Mouse (Mus musculus) lung, postnatal 10 days (tissue): Measurements from ENCODE around the gene Ndufa3.
A peak's percentile ranks its signal among the peaks of the same experiment; 100 is the strongest.

Experiments used
- DNase-seq: peaks from one replicate; pipeline ENCODE4 v3.0.0; 2021

The Ndufa3 gene

DNA sequence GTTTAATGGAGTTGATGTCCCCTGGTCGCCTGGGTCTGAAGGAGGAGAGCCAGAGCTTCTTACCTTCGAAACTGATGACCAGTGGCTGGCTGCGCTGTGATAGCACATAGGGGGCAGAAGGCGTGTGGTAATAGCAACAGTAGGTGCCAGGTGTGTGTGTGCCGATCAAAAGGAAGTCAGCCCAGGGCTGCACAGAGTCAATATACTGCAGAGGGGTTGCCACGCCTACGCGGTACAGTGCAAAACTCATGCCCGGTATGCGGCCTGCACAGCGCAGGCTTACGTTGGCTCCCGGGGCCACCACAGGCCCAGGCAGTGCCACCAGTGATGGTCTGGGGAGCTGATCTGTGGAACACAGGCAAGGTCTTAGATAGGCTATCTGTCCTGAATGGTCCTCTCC is 6.2 kb upstream of the Ndufa3 start:
- DNase-seq: no peak

GRCm38 (mm10) chr7:3614021-3614420 is 3.2 kb upstream of the Ndufa3 start:
- DNase-seq: no peak

- DNase-seq: no peak
These were observed 1.1 kb upstream of the Ndufa3 start, which contains the start of gene Oscar for GRCm38 (mm10) chr7:3616057-3616388. Gene Oscar (minus strand): TSS chr7:3616157.

DNA sequence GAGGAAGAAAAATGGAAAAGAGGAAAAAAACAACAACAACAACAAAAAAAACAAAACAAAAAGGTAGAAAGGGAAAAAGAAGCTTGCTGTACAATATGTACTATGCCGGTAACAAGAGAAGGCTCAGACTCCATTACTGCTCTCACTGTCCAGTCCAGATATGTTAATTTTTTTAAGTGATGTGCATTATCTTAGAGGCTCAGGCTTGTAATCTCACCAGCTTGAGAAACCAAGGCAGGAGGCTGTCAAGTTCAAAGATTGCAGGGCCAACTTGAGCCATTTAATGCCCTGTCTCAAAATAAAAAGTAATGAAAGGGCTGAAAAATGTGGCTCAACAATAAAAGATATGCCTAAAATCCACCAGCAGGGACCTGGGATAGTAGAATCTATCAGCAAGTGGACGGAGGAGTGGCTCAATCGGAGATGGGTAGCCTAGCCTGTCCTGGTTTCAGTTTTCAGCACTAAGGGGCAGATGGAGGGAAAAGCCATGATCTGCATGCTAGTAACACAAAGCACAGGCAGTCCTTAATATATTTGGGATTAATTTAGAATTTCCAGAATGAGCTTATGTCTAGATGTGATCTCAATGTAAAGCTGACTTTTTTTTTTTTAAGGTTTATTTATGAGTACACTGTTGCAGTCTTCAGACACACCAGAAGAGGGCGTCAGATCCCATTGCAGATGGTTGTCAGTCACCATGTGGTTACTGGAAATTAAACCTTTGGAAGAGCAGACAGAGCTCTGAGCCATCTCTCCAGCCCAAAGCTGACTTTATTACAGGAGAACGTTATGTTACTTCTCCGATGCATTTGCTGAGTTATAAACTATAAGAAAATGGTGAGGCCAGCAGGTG is 558 bp upstream of the Ndufa3 start:
- DNase-seq: no peak

- DNase-seq: no peak
These were observed 11.9 kb downstream of the Ndufa3 start for GRCm38 (mm10) chr7:3629030-3629429.

GRCm38 (mm10) chr7:3629543-3630477 is 12.6 kb downstream of the Ndufa3 start, which contains the start of the genes Tfpt and Prpf31:
Gene Tfpt (minus strand): TSS chr7:3629929.
Gene Prpf31 (plus strand): TSS chr7:3629985.
- DNase-seq: peak; percentile 95

DNA sequence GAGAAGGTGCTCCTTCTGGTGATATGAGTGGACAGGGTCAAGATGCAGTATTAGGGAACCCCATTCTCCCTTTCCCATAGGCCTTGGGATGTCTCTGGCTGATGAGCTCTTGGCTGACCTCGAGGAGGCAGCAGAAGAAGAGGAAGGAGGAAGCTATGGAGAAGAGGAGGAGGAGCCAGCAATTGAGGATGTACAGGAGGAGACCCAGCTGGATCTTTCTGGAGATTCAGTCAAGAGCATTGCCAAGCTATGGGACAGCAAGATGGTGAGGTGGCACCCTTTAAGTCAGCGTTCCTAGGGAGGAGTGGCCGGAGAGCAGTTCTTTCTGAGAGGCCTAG is 13.3 kb downstream of the Ndufa3 start:
- no peak for DNase-seq

GRCm38 (mm10) chr7:3643412-3643811 is 26.2 kb downstream of the Ndufa3 start:
- no peak for DNase-seq

DNA sequence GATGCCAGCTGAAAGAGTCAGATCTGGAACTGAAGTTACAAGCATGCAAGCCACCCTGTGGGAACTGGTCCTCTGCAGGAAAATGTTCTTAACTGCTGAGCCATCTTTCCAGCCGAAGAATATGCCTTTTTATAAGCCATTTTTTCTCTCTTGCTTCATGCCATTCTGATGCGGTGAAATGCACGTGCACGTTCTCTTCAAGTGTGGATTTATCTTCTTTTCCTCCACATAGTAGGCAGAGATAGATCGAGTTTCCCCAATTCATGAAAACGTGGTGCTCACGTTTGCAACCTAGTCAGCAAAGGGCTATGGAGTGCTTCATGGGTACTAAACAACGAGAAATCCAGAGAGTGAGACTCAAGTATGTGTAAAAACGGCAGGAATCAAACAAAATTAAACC is 26.7 kb downstream of the Ndufa3 start:
- no peak for DNase-seq

DNA sequence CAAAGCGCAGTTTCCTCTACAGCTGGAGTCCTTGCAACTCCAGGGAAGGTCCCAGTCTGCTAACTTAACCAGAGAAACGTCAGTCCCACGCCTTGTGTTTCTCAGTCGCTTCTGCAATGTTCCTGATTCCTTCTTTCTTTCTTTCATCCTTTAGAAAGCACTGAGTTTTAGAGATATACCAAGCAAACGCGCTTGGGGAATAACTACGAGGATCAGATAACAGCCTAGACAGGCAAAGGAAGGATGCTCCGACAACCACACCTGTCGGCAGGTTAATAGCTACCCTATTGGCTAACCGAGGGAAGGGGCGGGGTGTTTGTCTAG is 27.1 kb downstream of the Ndufa3 start:
- DNase-seq: no peak

DNA sequence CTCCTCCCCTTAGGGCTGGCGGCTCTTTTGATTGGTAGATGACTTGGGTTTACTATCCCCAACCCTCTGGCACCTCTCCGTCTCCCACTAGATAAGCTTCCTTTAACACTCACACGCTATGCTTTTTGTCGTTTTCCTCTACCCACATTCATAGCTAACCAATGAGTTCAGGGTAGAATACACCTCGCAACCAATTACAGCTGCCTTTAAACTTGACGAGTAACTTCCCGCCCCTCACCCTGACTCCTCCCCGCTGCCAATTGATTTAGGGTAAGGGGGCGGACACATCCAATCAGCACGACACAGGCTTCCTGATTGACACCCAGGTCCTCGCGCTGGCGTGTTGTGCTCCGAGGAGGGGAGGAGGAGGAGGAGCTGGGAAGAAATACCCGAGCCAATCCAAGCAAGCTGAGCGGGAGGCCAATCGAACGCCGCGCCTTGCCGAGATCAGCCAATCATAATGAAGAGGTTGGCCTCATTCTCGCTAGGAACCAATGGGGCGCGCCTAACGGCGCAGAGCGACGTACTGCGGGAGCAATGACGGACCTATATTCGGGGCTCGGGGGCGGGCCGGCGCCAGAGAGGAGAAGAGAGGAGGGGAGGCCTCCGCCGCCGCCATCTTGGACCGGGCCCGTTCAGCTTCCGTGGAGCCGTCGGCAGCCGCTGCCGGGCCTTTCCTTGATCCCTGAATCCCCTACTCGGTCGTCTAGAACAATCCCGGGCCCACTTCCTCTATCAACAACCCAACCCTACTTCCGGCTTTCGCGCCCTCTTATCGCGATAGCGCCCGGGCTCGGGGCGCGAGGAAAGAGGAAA is 27.7 kb downstream of the Ndufa3 start, which contains the start of gene Cnot3:
Gene Cnot3 (plus strand): TSS at position 597 of the 816 bp plus-strand sequence.
- DNase-seq: peak; percentile 99

DNA sequence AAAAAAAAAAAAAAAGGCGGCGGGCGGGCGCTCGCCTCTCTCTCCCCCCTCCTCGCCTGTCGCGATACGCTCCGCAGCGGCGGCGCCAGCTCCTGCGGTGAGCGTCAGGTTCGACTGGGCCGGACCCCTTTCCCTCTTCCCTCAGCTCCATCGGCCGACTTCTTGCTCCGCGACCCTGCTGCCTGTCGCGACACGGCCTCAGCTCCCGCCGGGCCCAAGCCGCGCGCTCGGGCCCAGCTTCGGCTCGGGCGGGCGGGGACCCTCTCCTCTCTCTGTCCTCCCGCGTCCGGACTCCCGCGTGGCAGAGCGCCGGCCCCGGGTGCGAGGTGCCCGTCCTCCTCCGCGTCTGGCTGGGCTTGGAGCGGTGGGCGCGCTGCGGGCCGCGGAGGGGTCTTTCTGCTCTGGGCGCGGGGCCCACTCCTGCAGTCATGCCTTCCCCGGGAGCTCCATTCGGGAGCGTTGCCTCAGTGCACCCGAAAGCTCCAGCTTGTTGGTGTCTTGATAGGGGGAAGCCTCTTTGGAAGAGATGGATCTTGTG is 28.4 kb downstream of the Ndufa3 start:
- DNase-seq: no peak

- no peak for DNase-seq
These were observed 29.0 kb downstream of the Ndufa3 start for GRCm38 (mm10) chr7:3646188-3646587.

GRCm38 (mm10) chr7:3646641-3647040 is 29.5 kb downstream of the Ndufa3 start:
- DNase-seq: no peak

- no peak for DNase-seq
These were observed 39.8 kb downstream of the Ndufa3 start for GRCm38 (mm10) chr7:3656966-3657365.

DNA sequence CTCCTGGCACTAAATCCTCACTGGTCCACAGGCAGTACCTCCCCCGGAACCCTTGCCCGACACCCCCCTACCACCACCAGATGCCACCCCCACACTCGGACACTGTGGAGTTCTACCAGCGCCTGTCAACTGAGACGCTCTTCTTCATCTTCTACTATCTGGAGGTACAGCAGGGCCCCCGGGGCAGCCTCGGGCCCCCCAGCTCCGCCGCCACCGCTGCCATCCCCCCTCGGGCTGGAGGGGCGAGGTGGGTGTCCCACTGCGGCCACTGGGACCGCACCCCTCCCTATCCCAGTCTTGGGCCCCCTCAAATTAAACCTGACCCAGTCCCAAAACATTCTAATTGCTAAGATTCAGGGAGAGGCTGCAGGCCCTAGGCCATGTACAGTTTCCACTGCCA is 41.4 kb downstream of the Ndufa3 start:
- DNase-seq: no peak

DNA sequence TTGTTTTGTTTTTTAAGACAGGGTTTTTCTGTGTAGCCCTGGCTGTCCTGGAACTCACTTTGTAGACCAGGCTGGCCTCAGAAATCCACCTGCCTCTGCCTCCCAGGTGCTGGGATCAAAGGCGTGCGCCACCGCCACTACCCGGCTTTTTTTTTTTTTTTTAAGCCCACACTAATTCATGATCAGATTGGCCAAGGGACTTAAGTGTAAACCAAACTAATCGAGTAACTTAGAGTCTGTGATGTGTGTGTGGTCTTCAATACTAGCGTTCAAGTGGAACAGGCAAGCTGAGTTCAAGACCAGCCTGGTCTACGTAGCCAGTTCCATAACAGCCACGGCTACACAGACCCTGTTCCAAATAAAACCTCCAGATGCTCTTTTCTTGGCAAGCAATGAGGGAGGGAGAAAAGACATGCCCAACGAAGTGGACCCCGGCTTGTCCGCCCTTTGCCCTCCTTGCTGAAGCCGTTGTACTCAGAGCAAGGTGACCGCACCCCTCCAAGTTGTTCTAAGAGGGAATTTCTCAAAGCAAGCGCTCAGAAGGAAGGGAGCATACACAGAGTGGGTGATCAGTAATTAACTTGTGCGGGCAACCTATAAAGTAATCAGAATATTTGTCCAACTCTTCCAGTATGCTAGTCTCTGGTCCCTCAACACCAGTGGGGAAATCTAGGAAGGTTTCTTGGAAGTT is 47.5 kb downstream of the Ndufa3 start:
- peak; percentile 34 for DNase-seq

GRCm38 (mm10) chr7:3665215-3666114 is 48.3 kb downstream of the Ndufa3 start, which contains the start of gene Leng1:
Gene Leng1 (minus strand): TSS chr7:3665840.
- DNase-seq: peak; percentile 99

GRCm38 (mm10) chr7:3666921-3667391 is 49.8 kb downstream of the Ndufa3 start:
- peak; percentile 47 for DNase-seq
